Mouse (Mus musculus) urinary bladder, postnatal 36 days (tissue): ENCODE measurements around the gene Arl5c.

ENCODE experiments used
- DNase-seq, 2 experiments: peaks; one replicate each; pipeline ENCODE4 v3.0.0; 2022; ENCODE audit warnings: low spot score in 2 of 2, mixed read lengths in 1 of 2

Arl5c gene

DNA sequence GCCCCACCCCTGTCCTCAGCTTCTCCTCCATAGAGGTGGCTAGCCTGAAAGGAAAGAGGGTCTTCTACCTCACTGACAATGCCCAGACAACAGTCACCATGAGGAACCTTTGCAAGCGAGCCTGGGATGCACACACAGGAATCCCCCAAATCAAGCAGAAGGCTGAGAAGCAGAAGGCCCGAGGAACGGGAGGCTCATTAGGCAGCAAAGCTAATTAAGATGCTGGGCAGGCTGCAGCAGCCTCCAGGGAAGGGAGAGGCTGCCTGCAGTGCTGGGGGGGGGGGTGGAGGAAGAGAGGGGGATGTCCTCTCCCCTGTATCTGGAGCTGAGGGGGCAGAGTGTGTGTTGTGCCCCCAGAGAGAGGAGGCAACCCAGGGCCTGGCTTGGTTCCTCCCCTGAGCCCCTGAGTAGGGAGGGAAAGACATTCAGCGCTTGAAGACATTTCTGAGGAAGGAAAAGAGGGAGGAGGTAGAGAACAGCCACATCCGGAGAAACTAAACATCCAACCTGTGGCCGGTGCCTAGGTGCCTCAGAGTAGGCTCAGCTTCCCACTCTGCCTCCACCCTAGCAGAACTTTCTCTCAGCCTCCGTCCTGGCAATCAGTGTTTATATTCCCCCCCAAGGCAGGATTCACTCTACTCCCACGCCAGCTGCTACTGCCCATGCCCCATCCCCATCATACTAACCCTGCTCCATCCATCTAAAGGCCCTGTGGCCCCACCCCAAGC lies 24.1 kb upstream of the Arl5c start:
- DNase-seq, result no peak

- DNase-seq, result no peak
These were observed 23.1 kb upstream of the Arl5c start for GRCm38 (mm10) chr11:98018858-98019641.

- no peak for DNase-seq
These were observed 22.2 kb upstream of the Arl5c start for GRCm38 (mm10) chr11:98018222-98018621.

GRCm38 (mm10) chr11:98016824-98017223 lies 20.8 kb upstream of the Arl5c start:
- DNase-seq, result no peak

- no peak for DNase-seq
These were observed 20.2 kb upstream of the Arl5c start for GRCm38 (mm10) chr11:98016177-98016576.

- no peak for DNase-seq
These were observed 16.9 kb upstream of the Arl5c start for GRCm38 (mm10) chr11:98012831-98013230.

- DNase-seq, result no peak
These were observed 15.7 kb upstream of the Arl5c start for GRCm38 (mm10) chr11:98011716-98012115.

DNA sequence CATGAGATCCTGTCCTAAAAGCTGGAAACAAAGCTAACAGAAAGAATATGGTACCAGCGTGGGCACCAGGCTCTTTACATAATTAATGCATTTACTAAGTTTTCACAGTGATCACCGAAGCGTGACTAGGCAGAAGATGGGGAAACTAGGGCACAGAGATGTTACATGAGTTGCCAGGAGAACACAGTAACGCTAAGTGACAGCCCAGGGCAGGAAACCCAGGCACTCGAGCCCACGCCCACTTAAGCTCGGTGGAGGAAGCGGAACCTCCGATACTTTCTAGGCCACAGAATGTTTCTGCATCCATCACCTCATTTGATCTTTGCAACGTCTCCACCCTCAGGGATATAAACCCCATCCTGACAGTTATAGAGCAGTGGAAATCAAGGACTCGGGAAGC lies 12.1 kb upstream of the Arl5c start:
- no peak for DNase-seq

DNA sequence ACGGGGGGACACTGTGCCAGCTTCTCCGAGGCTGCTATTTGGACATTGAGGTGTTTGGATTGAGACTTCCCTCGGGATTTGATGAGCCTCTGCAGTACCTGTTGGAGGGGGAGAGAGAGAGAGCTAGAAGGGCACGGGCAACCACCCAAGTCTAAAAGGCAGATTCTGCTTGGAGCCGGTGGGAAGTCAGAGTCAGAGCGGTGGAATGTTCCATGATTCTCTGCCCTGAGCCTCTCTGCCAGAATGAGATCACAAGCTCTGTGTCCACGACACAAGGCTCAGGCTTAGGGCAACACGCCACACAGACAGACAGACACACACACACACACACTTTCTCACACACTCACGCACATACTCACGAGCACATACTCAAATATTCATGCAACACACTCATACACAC lies 9.7 kb upstream of the Arl5c start:
- peak in 1 of 2 experiments; percentile 45 for DNase-seq

GRCm38 (mm10) chr11:98005076-98005475 lies 9.1 kb upstream of the Arl5c start:
- no peak for DNase-seq

- no peak for DNase-seq
These were observed 8.2 kb upstream of the Arl5c start for GRCm38 (mm10) chr11:98004161-98004560.

GRCm38 (mm10) chr11:98003171-98003671 lies 7.2 kb upstream of the Arl5c start:
- DNase-seq, result no peak

DNA sequence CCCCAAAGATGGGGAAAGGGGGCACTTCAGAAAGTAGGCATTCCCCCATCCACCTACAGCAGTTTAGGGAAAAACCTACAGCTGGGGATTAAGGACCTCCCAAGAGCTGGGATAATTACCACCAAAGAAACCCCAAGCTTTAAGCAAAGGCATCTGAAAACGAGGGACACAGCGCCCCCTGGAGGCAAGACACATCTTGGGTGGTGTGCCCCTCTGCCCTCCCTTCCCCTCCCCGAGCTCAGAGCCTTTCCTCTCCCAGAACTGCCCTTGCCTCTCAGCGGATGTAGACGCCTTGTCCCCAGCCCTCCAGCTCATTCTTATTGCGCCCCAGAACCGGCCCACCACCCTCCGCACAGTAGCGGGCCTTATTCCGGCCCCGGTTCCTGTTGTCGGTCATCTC lies 6.6 kb upstream of the Arl5c start:
- peak in 1 of 2 experiments; percentile 61 for DNase-seq

DNA sequence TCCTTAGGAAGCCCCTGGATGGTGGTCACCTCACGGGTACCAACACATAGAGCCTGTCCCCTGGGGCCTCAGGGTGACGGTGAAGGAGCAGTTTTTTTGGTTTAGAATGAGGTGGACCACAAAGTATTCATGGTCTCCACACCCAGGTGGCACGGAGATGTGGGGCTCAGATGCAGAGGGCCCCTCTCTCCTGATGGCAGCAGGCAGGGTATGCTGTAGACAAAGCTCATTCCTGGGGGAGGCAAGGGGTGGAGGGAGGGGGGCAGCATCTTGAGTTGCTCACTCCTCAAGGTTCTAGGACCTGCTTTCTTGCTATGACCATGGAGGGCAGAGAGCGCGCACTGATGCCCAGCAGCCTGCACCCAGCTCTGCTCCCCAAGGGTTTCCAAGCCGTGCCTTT lies 6.0 kb upstream of the Arl5c start:
- no peak for DNase-seq

GRCm38 (mm10) chr11:98001351-98001824 lies 5.4 kb upstream of the Arl5c start:
- DNase-seq, result no peak

DNA sequence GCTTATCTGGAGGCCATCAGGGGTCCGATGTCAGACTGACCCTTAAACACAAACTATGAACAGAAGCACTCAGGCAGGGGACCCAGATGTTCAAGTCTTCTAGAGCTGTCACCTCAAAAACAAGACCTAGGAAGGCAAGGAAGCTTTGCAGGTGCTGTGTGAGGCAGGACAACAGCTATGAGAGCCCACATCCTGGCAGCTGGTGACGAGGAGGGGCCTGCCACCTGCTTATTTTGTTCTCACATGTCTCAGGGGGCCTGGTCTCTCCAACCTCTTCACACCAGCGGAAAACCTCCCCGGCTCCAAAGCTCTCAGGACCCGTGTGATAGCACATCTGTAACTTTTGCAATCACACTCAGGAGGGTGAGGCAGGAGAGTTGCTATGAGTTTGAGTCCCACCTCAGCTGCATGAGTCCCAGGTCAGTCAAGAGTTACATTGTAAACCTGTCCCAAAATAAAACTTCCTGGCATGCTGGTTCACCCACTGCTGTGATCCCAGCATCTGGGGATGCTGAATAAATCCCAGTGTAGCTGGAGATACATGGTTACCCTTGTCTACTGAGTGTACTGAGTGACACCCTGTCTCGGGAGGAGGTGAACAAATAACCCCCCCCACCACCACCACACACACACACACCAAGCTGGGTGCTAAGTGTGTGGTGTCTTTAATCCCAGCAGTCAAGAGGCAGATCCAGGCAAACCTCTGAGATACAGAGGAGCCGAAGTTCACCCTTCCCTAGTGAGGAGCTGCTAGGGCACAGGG lies 4.6 kb upstream of the Arl5c start:
- DNase-seq, result no peak

- no peak for DNase-seq
These were observed 3.8 kb upstream of the Arl5c start for GRCm38 (mm10) chr11:97999748-98000147.

DNA sequence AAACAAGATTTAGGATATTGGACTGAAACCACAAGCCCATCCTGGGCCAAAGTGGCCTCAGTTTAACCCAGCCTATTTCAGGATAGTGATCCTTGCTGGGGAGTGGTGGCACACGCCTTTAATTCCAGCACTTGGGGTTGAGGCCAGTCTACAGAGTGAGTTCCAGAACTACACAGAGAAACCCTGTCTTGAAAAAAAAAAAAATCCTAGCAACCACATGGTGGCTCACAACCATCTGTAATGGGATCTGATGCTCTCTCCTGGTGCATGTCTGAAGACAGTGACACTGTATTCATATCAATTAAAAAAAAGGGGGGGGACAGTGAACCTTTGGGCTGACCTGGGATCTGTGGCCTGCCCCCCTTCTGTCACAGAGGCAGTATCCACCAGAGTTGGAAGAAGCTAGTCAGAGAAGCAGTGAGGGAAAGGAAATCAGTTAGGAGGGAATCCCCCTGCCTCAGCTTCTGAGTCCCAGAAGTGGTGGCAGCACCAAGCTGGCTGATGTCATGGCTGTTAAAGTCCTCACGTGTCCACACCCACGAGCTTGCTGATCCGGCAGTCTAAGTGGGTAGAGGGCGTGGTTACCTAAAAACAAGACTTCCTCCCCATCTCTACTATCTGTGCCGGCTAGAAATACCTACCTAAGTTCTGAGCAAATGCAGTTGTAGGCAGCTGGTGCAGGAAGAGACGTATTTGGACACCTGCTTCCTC lies 3.1 kb upstream of the Arl5c start:
- DNase-seq, result no peak

DNA sequence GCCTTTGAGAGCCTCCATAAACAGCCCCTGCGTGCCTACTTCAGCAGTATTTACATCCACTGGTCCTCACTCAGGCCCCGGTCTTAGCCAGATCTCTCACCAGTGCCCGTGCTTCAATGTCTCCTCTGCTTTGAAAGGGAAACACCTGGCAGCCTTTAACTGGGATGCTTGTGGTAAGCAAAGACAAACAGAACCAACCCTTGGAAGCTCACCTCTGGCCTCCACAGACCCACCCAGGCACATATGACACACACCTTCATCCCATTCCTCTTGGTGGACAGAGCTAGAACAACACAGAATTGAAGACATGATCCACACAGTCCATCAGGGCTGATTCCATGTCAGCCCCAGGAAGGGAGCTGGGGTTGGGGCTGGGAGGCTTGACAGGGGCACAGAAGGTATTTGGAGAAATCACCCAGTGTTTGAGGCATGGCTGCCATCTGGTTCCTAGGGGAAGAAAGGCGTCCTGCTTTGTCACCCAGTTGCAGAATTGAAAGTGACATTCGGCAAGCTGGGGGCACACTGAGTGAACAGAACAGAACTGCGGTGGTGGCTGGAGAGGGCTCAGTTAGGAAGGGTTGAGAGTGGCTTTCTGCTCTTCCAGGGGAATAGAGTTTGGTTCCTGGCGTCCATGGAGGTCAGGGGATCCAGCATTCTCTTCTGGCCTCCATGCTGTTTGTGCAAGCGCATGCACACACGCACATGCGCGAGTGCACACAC lies 2.3 kb upstream of the Arl5c start:
- DNase-seq, result no peak

DNA sequence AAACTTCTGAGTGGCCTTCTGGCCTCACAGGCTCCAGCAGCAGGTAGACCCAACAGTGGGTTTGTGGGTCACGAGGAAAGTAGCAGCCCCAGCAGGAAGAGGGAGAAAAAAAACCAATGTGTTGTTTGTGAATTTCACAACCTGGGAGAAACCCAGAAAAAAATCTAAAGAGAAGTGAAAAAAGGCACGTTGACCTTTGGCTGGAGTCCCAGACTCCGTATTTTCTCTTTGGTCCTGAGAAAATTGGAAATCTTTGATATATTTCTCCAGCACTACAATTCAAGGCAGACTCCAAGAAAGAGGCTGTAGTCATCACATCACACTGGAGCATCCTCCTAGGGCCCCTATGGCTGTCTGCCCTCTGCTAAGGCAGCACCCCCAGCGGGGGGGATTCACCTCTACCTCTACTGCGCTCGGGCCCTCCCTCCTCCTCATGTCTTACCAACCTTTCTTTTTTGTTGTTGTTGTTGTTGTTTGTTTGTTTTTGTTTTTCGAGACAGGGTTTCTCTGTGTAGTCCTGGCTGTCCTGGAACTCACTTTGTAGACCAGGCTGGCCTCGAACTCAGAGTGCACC lies 1.5 kb upstream of the Arl5c start:
- no peak for DNase-seq
